Mouse (Mus musculus): Measurements from ENCODE around the gene Kdelr3.
A peak's percentile ranks its signal among the peaks of the same experiment; 100 is the strongest.

Gene Kdelr3

DNA sequence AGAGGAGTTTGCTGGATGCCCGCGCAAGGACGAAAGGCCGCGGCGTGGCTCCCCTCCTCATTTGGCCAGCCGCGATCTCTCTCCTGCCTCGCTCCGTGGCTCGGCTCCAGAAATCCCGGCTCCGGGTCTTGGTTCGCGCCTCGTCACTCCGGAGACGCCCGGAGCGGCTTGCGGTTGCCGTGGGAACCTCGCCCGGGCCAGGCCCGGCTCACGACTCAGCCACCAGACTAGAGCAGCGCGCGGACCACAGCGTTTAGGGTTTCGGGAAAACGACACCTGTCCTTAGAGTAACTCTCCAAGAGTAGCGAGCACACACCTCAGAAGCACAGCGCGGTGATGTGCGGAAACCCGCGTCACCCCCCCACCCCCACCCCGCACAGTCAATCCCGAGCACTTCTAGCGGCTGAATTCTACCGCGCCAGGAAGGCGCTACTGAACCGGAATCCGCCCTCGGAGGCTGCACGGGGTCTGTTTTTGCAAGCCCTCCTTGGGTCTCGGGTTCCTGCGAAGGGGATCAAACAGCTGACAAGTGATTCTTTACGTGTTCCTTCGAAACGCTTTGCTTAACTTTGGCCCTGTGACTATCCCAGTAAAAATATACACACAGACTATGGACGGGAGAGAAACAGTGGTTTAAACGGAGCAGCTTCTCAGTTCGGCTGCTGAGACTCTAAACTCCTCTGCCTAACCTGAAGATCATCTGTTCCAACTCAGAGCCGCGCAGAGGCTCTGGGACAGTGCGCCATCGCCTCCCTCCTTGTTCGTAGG is 4.5 kb upstream of the Kdelr3 start:
- peak; percentile 59; the same call in 1 of the 2 replicates for ATAC-seq (ENCODE audit: low TSS enrichment)

DNA sequence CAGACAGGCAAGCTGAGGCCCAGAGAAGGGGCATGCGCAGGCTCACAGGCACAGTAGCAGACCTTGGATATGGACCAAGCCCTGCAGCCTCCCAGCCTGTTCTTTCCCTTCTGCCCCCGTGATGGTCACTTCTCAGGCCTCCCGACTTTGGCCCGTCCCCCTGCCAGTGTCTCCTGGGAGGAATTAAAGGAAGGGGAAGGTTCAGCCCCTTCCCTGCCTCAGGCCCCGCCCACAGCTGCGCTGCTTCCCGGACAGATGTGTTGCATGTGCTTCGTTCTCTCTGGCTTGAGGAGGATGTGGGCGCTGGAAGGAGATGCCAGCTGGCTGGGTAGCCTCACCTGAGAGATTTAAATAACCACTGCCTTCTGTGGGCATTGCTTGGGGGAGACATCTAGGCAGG is 2.3 kb upstream of the Kdelr3 start:
- ATAC-seq (ENCODE audit: low TSS enrichment), result no peak

DNA sequence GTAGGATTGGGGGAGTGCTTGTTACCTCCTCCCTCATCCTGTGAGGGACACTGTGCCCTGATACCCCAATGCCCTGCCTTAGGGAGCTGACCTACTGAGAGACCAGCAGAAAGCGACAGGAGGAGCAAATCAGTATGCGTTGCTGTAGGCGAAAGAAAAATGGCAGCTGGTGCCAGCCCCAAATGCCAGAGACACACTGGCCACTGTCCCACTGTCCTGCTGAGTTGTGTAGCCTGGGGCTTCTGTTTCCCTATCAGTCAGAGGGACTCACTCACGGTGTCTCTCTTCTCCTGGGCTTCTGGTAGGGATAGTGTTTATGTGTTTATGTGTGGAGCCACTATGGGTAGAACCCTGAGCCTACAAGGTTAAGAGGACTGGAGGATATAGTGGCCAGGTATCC is 1.5 kb downstream of the Kdelr3 start:
- ATAC-seq (ENCODE audit: low TSS enrichment), result no peak

DNA sequence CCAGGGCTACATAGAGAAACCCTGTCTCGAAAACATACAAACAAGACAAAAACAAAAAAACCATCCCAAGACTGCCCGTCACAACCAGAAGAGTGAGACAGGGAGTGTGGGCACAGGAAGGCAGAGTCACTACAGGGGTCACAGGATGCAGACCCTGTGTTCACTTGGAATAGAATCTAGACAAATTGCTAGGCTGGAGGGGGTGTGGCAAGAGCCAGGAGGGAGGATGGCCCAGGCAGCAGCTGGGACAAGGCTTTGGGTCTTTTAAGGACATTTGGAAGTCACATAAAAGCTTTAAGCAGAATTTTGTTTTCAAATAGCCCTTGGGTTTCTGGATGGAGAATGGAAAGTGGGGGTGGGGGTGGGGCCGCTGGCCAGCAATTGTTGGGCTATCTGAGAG is 2.4 kb downstream of the Kdelr3 start:
- no peak for ATAC-seq (ENCODE audit: low TSS enrichment)

GRCm38 (mm10) chr15:79519400-79520220 is 3.4 kb downstream of the Kdelr3 start:
- no peak for ATAC-seq (ENCODE audit: low TSS enrichment)

DNA sequence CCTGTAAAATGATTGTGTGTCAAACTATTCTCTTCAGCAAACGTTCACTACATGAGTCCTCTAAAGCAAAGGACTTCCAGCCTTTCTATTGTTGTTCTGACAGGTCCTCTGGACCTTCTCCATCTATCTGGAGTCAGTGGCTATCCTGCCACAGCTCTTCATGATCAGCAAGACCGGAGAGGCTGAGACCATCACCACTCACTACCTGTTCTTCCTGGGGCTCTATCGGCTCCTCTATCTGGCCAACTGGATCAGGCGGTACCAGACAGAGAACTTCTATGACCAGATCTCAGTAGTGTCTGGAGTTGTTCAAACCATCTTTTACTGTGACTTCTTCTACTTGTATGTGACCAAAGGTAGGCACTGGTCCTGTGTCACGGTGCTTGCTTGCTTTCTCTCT is 9.4 kb downstream of the Kdelr3 start:
- no peak for ATAC-seq (ENCODE audit: low TSS enrichment)

DNA sequence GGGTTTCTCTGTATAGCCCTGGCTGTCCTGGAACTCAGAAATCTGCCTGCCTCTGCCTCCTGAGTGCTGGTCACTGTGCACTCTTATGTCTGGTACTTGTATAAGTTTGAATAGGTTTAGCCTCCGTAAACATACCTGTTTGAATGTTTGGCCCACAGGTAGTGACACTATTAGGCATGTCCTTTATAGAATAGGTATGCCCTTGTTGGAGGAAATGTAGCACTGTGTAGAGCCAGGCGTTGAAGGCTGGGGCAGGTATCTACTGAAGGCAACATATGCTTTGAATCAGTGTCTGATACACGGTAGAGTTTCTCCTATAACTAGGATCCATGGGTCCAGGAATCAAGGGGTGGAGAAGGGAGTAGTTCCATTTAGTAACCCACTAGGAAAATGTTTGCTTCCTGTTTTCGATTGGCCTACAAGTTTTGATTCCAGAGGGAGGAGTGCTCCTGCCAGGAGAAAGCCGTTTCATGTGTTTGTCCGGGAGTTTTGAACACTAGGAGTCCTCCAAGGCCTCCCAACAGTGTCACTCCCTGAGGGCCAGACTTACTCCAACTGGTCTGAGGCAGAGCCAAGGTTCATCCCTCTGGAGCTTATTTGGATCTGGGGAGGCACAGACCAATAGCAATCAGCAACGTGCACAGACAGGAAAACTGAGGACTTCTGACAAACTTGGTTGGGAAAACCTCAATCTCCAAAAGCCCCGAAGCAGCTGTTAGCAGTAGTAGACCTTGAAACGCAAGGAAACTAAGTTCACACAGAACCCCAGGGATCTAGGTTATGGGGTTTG is 10.0 kb downstream of the Kdelr3 start:
- no peak for ATAC-seq (ENCODE audit: low TSS enrichment)

- no peak for ATAC-seq (ENCODE audit: low TSS enrichment)
Observed at GRCm38 (mm10) chr15:79527192-79527591, 11.0 kb downstream of the Kdelr3 start.

DNA sequence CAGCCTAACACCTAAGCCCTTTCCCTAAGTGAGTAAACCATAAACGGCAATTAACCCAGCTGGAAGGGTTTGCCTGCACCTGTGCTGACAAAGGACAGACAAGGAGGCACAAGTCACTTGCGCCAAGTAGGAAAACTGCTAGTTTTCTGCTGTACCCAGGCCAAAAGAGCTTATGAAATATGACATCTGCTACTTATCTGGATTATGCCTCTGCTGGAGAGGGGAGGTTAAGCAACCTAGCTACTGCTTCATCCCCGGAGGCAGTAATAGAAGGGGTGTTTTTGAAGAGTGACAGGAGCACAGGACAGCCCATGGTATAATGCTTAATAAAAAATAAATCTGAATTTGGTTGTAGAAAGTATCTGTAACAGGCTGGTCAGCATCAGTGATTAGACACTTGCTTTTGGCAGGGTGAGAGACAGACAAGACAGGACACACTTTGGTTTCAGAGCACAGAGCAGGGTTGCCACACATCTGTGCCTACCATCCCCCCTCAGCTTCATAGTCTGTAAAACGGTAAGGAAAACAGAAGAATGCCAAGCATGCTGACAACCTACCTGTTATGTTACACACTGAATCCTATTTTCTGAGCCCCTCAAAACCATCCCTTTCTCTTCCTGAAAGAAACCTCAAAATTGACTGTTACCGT is 11.9 kb downstream of the Kdelr3 start:
- no peak for ATAC-seq (ENCODE audit: low TSS enrichment)

DNA sequence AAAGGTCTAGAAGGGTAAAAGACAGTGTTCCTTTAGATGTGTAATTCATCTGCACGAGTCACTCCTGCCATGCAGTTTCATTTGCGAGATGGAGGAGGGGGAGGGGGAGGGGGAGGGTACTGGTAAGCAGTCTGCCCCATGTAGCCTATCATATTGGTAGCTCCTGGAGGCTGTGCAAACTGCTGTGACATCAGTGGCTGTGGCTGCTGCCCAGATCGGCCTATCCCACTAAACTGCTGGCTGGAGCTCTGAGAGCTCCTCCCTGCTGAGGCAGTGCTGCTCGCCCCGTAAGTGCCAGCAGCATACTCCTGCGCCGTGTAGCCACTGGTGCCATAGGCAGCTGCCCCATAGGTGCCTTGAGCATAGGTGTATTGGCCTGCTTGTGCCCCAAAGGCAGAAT is 13.7 kb downstream of the Kdelr3 start:
- no peak for ATAC-seq (ENCODE audit: low TSS enrichment)

DNA sequence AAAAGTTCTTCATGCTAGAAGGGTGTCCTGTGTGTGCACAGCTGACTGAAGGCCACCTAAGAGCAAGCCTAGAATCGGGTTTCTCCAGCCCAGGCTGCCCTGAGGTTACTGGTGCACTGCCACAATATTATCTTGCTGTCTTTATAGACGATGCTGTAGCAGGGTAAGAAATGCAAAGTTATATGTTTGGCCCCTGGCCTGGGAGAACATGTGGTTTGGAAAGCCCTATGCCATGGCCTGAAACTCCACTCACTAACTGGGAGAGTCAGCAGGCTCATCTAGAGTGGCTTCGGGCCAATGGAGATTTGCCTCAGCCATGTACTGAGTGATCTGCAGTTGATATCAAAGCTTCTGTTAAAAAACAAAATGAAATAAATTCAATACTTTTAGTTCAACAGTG is 17.6 kb downstream of the Kdelr3 start:
- no peak for ATAC-seq (ENCODE audit: low TSS enrichment)

- ATAC-seq (ENCODE audit: low TSS enrichment), result no peak
Observed at GRCm38 (mm10) chr15:79543968-79544367, 27.8 kb downstream of the Kdelr3 start.

- no peak for ATAC-seq (ENCODE audit: low TSS enrichment)
Observed at GRCm38 (mm10) chr15:79545496-79545895, 29.3 kb downstream of the Kdelr3 start.

DNA sequence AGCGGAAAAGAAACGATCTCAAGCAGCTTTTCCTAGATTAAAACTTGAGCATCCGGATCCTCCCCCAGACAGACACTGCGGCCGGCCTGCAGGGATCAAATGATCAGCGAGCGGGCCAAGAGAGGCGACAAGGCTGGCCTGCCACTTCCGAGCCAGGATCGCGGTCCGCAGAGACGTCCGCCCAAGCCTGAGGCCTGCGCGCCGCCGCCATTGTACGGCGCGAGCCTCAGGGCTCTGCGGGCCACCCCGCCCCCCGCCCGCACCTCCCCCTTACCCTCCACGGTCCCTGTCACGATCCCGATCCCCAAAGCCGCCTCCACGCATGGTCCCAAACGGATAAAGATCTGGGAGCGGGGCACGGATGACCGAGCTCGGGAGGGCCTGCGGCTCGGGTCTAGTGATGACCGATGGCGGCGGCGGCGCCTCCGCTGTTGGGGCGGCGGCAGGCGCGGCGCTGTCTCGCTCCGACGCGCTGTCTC is 29.7 kb downstream of the Kdelr3 start:
- ATAC-seq (ENCODE audit: low TSS enrichment), result peak; percentile 39

GRCm38 (mm10) chr15:79546410-79547288 is 30.4 kb downstream of the Kdelr3 start, which contains the start of gene Ddx17:
Gene Ddx17 (minus strand): TSS chr15:79546741.
- peak; percentile 96 for ATAC-seq (ENCODE audit: low TSS enrichment)

- no peak for ATAC-seq (ENCODE audit: low TSS enrichment)
Observed at GRCm38 (mm10) chr15:79547289-79547820, 31.1 kb downstream of the Kdelr3 start.

GRCm38 (mm10) chr15:79548226-79548625 is 32.0 kb downstream of the Kdelr3 start:
- no peak for ATAC-seq (ENCODE audit: low TSS enrichment)

GRCm38 (mm10) chr15:79552566-79552965 is 36.4 kb downstream of the Kdelr3 start:
- no peak for ATAC-seq (ENCODE audit: low TSS enrichment)

DNA sequence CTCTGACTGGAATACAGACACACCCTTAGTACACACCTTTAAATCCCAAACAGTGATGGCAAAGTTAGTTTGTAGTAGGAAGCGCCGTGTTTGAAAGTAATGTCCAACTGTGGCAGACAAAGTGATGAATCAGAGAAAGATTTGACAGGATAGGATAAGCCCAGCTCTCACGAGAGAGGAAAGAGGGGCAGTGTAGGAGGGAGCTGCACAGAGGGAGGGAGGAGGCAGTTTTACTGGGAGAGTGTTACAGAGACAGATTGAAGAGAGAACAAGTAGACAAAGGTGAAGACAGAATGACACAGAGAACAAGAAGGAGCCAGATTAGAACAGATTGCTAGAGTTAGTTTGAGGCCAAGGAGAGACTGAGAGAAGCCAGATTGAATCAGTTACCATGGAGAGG is 43.4 kb downstream of the Kdelr3 start:
- 0 out of 2 replicates have a peak, but pooled peaks have one; percentile 34 for ATAC-seq (ENCODE audit: low TSS enrichment)

- peak; percentile 87 for ATAC-seq (ENCODE audit: low TSS enrichment)
Observed at GRCm38 (mm10) chr15:79562417-79562816, 46.2 kb downstream of the Kdelr3 start.
